Comparison of ENCODE assay signal across 16 mouse cellular contexts in the genomic region with DNA sequence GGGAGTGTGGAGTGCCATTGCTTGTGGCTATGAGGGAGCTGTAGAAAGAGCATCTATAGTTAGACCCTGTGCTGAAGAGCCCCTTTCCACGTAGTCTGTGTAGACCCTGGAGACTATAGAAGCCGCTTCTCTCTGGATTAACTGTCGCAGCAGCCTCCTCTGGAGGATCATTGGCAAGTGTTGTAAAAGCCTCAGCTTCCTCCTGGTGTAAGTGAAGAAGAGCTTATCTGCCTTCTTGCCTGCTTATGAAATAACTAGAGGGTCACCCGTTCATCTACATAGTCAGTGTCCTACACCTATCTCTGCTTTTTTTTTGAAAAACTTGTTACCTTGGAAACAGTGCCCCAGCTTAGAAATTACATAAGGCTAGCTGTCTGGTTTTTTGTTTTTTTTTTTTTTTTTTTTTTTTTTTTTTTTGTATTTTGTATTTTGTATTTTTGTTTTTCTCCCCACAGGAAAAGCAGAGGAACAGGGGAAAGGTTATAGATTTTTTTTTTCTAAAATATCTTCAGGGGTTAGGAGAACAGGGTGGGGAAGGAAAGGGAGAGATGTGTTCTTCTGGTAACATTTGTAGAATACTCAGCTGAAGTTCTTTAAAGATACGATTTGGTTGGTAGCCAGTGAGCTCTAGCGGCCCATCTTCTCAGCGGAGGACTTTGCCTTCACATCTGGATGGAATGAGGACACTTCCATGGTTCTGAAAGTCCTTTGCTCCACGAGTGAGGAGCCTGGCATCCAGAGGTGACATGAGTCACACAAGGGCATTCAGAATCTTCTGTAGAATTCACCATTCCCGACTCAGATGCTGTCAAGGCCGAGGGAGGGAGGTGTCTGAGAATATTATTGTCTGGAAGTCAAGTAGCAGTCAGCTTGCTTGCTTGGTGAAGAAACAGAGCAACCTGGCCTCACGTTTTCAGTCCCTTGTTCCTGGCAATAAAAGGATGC.
DNase-seq lines count a peak whose midpoint lies in the region; ATAC-seq and TF ChIP-seq lines count a peak whose summit lies in the region.
"Had no signal": no experiment of that assay in that cellular context is flagged by ENCODE, and none has a peak within 500 bp of the region (broad histone marks: within the 10 kb centered on the region; RNA-seq: fewer than 3 reads in every experiment).

No protein-coding gene starts in this region.

- peak overlapping the region; percentile 18; the same call in 1 of the 2 replicates for H3K4me3 ChIP-seq in layer of hippocampus, adult 2 months
- H3K4me3 ChIP-seq in ES-E14 (ENCODE audit: insufficient read depth in 1 of 2, low read depth in 1 of 2, low read length in 2 of 2, poor library complexity in 1 of 2, severe bottlenecking in 1 of 2): no peak overlapping the region
- H3K4me3 ChIP-seq: limb, embryonic 15.5 days; neural tube, embryonic 13.5 days had no signal

- no peak for TF ChIP-seq CTCF in layer of hippocampus, adult 2 months (conservative IDR thresholded peaks at IDR 0.05)

- H3K9ac ChIP-seq in ES-E14 (ENCODE audit: insufficient read depth, low read depth, low read length, poor library complexity, severe bottlenecking): no peak overlapping the region
- H3K9ac ChIP-seq: limb, embryonic 15.5 days; liver, postnatal 0 days; neural tube, embryonic 13.5 days had no signal

- H3K4me1 ChIP-seq in ES-E14 (ENCODE audit: control insufficient read depth in 2 of 2, insufficient read depth in 2 of 2, low read length in 2 of 2, poor library complexity in 1 of 2): peaks cover 2 to 17% of the 10 kb centered on the region in 2 experiments; a peak in 2 of 4 replicates

- no peaks in the 10 kb centered on the region for H3K9me3 ChIP-seq in ES-E14 (ENCODE audit: control insufficient read depth, insufficient read depth, low read depth, low read length)
- H3K9me3 ChIP-seq: limb, embryonic 15.5 days; neural tube, embryonic 13.5 days had no signal

- no peaks in the 10 kb centered on the region for H3K36me3 ChIP-seq in ES-E14 (ENCODE audit: control insufficient read depth, insufficient read depth, low read length, poor library complexity, severe bottlenecking)
- H3K36me3 ChIP-seq: limb, embryonic 15.5 days; neural tube, embryonic 13.5 days had no signal

- DNase-seq in layer of hippocampus, adult 2 months (ENCODE audit: low spot score in 2 of 2): no peak
- no peak for DNase-seq in layer of hippocampus, postnatal 10 days (ENCODE audit: low spot score in 2 of 2)
- DNase-seq in ES-E14 (ENCODE audit: low read depth, low spot score) (no peak), adipocyte (ENCODE audit: low spot score) (peak; percentile 30)
- DNase-seq in spleen, postnatal 10 days (ENCODE audit: low spot score in 2 of 2): no peak
- no peak for DNase-seq in heart, adult 8-10 months (ENCODE audit: low spot score)
- DNase-seq: adrenal gland, postnatal 10 days; cerebellum, adult 9-11 months; heart, postnatal 14 days; liver, postnatal 0 days; lung, postnatal 36 days; retina, postnatal 1 day; thymus, adult 2 months had no signal

- ATAC-seq in granulocyte monocyte progenitor cell, adult 5-6 weeks (replicated peaks; ENCODE audit: poor library complexity, severe bottlenecking): peak; percentile 66
- ATAC-seq: liver, postnatal 0 days had no signal

- peak overlapping the region; percentile 88 for H3K27ac ChIP-seq in layer of hippocampus, adult 2 months
- no peak overlapping the region for H3K27ac ChIP-seq in ES-E14 (ENCODE audit: insufficient read depth, low read depth, low read length, poor library complexity, severe bottlenecking)
- H3K27ac ChIP-seq: limb, embryonic 15.5 days; neural tube, embryonic 13.5 days had no signal

- in situ Hi-C loops in ES-E14 (cut with MboI; ENCODE audit: low sequenced_read_pairs in 2 of 2, unreplicated experiment in 2 of 2): no loop called here

TF ChIP-seq in ES-E14, 5 proteins besides CTCF, POLR2A, EP300 and RAD21:
- TF ChIP-seq ZNF384 (IDR thresholded peaks at IDR 0.05; ENCODE audit: low read depth, low read length) (peak; percentile 53; the same call in 1 of the 2 replicates), MAFK (IDR thresholded peaks at IDR 0.05; ENCODE audit: insufficient read depth, low read depth, low read length) (no peak)
